Mouse (Mus musculus) MEL (cell line): ENCODE measurements at regions not wholly inside any gene's neighbourhood (a gene's known extent, or its start where the extent isn't known, plus 50 kb on each side); places are given as distances from the start of the nearest gene placed in this dataset.

ENCODE experiments used
- DNase-seq: peaks from one replicate; pipeline ENCODE4 v3.0.0; 2011; ENCODE audit warnings: low read depth, low spot score
- H3K27ac ChIP-seq: 2 replicates; pipeline ENCODE4 v1.5.1; 2012; ENCODE audit warnings: low read depth, mild to moderate bottlenecking, control low read depth, low read length, moderate library complexity; ENCODE audit not compliant: control insufficient read depth
- H3K27me3 ChIP-seq, 2 experiments: fragments of 150-350 bp in 1 of 2; sonication (generic) in 1 of 2; 2 replicates each; pipeline ENCODE4 v1.6.1; 2012; ENCODE audit warnings: low read length in 2 of 2, mild to moderate bottlenecking in 2 of 2, improper control_type of control experiment in 1 of 2, moderate library complexity in 1 of 2; ENCODE audit not compliant: insufficient read depth in 2 of 2, control insufficient read depth in 1 of 2
- H3K36me3 ChIP-seq, 2 experiments: 2 replicates each; pipeline ENCODE4 v1.6.1; 2012 to 2014; ENCODE audit warnings: low read length in 2 of 2, improper control_type of control experiment in 1 of 2, inconsistent platforms in 1 of 2, mild to moderate bottlenecking in 1 of 2; ENCODE audit not compliant: insufficient read depth in 2 of 2, control insufficient read depth in 1 of 2
- H3K4me1 ChIP-seq, 2 experiments: fragments of 150-350 bp in 1 of 2; sonication (generic) in 1 of 2; 2 replicates each; pipeline ENCODE4 v1.6.1; 2012; ENCODE audit warnings: low read length in 2 of 2, improper control_type of control experiment in 1 of 2, mild to moderate bottlenecking in 1 of 2; ENCODE audit not compliant: insufficient read depth in 2 of 2, control insufficient read depth in 1 of 2
- H3K4me3 ChIP-seq, 2 experiments: fragments of 150-350 bp in 1 of 2; sonication (generic) in 1 of 2; 2 replicates each; pipeline ENCODE4 v1.5.1; 2012; ENCODE audit warnings: low read depth in 2 of 2, low read length in 2 of 2, mild to moderate bottlenecking in 2 of 2, moderate library complexity in 2 of 2, control low read depth in 1 of 2, improper control_type of control experiment in 1 of 2; ENCODE audit not compliant: control insufficient read depth in 1 of 2, insufficient read depth in 1 of 2
- H3K79me2 ChIP-seq: 2 replicates; pipeline ENCODE4 v1.6.1; 2012; ENCODE audit warnings: mild to moderate bottlenecking, low read length, moderate library complexity; ENCODE audit not compliant: control insufficient read depth, poor library complexity, insufficient read depth
- H3K9ac ChIP-seq: 2 replicates; pipeline ENCODE4 v1.6.1; 2012; ENCODE audit warnings: low read depth, mild to moderate bottlenecking, control low read depth, low read length, moderate library complexity; ENCODE audit not compliant: control insufficient read depth, poor library complexity, severe bottlenecking
- H3K9me3 ChIP-seq: fragments of 150-350 bp; sonication (generic); replicated peaks from 2 replicates; pipeline ENCODE4 v1.6.1; 2012; ENCODE audit warnings: mild to moderate bottlenecking, low read length, improper control_type of control experiment, moderate library complexity; ENCODE audit not compliant: insufficient read depth
- CHD1 ChIP-seq: IDR thresholded peaks from 2 replicates; pipeline ENCODE4 v1.6.1; 2012; ENCODE audit warnings: low read depth, mild to moderate bottlenecking, inconsistent platforms, low read length, improper control_type of control experiment
- CTCF ChIP-seq, 3 experiments: IDR thresholded peaks in 2 of 3; conservative IDR thresholded peaks in 1 of 3; 2 replicates each; pipeline ENCODE4 v1.5.1; 2011 to 2012; ENCODE audit warnings: low read length in 3 of 3, low read depth in 2 of 3, mild to moderate bottlenecking in 2 of 3, improper control_type of control experiment in 1 of 3, inconsistent platforms in 1 of 3, mixed read lengths in 1 of 3, moderate library complexity in 1 of 3; ENCODE audit not compliant: control insufficient read depth in 1 of 3, insufficient read depth in 1 of 3, poor library complexity in 1 of 3, severe bottlenecking in 1 of 3
- E2F4 ChIP-seq: IDR thresholded peaks from 2 replicates; pipeline ENCODE4 v1.6.1; 2011; ENCODE audit warnings: low read depth, low read length, improper control_type of control experiment, borderline replicate concordance
- EP300 ChIP-seq, 2 experiments: IDR thresholded peaks; 2 replicates each; pipeline ENCODE4 v1.6.1; 2011; ENCODE audit warnings: improper control_type of control experiment in 2 of 2, low read length in 2 of 2, low read depth in 1 of 2, mild to moderate bottlenecking in 1 of 2
- GATA1 ChIP-seq: IDR thresholded peaks from 2 replicates; pipeline ENCODE4 v1.6.1; 2011; ENCODE audit warnings: low read depth, low read length, improper control_type of control experiment
- HCFC1 ChIP-seq: IDR thresholded peaks from 2 replicates; pipeline ENCODE4 v1.6.1; 2012; ENCODE audit warnings: low read depth, mild to moderate bottlenecking, inconsistent platforms, low read length, improper control_type of control experiment, moderate library complexity
- JUND ChIP-seq: IDR thresholded peaks from 2 replicates; pipeline ENCODE4 v1.6.1; 2011; ENCODE audit warnings: low read depth, mild to moderate bottlenecking, improper control_type of control experiment, low read length
- KAT2A ChIP-seq: conservative IDR thresholded peaks from 2 replicates; pipeline ENCODE4 v1.6.1; 2012; ENCODE audit warnings: low read depth, low read length, improper control_type of control experiment, inconsistent platforms
- MAFK ChIP-seq: IDR thresholded peaks from 2 replicates; pipeline ENCODE4 v1.6.1; 2011; ENCODE audit warnings: low read depth, mild to moderate bottlenecking, low read length, improper control_type of control experiment, borderline replicate concordance
- MXI1 ChIP-seq: IDR thresholded peaks from 2 replicates; pipeline ENCODE4 v1.6.1; 2011; ENCODE audit warnings: mild to moderate bottlenecking, low read depth, low read length, improper control_type of control experiment
- MYB ChIP-seq: IDR thresholded peaks from 2 replicates; pipeline ENCODE4 v1.6.1; 2011; ENCODE audit warnings: mild to moderate bottlenecking, low read depth, low read length, improper control_type of control experiment
- POLR2AphosphoS2 ChIP-seq: IDR thresholded peaks from 2 replicates; pipeline ENCODE4 v1.6.1; 2011; ENCODE audit warnings: low read length, improper control_type of control experiment
- POLR2AphosphoS5 ChIP-seq: IDR thresholded peaks from 2 replicates; pipeline ENCODE4 v1.6.1; 2012; ENCODE audit warnings: low read depth, borderline replicate concordance, mild to moderate bottlenecking, inconsistent platforms, low read length, moderate library complexity, mixed read lengths
- RAD21 ChIP-seq: IDR thresholded peaks from 2 replicates; pipeline ENCODE4 v1.6.1; 2011; ENCODE audit warnings: mild to moderate bottlenecking, low read depth, low read length, improper control_type of control experiment
- RCOR1 ChIP-seq: IDR thresholded peaks from 2 replicates; pipeline ENCODE4 v1.6.1; 2012; ENCODE audit warnings: low read depth, mild to moderate bottlenecking, inconsistent platforms, low read length, improper control_type of control experiment
- TBP ChIP-seq: IDR thresholded peaks from 2 replicates; pipeline ENCODE4 v1.8.0; 2011; ENCODE audit warnings: low read depth, low read length, improper control_type of control experiment
- TCF12 ChIP-seq: IDR thresholded peaks from 2 replicates; pipeline ENCODE4 v1.6.1; 2014; ENCODE audit warnings: low read depth, mild to moderate bottlenecking, inconsistent platforms, low read length, improper control_type of control experiment, moderate library complexity
- UBTF ChIP-seq: IDR thresholded peaks from 2 replicates; pipeline ENCODE4 v1.6.1; 2012; ENCODE audit warnings: low read depth, mild to moderate bottlenecking, inconsistent platforms, low read length, improper control_type of control experiment, moderate library complexity, borderline replicate concordance; ENCODE audit not compliant: insufficient read depth
- USF2 ChIP-seq, 2 experiments: IDR thresholded peaks; 2 replicates each; pipeline ENCODE4 v1.6.1; 2011 to 2012; ENCODE audit warnings: improper control_type of control experiment in 2 of 2, low read length in 2 of 2, borderline replicate concordance in 1 of 2, inconsistent platforms in 1 of 2, low read depth in 1 of 2, mild to moderate bottlenecking in 1 of 2; ENCODE audit not compliant: insufficient read depth in 1 of 2
- ZC3H11A ChIP-seq: IDR thresholded peaks from 2 replicates; pipeline ENCODE4 v1.6.1; 2012; ENCODE audit warnings: low read depth, mild to moderate bottlenecking, inconsistent platforms, low read length, improper control_type of control experiment
- ZKSCAN1 ChIP-seq: IDR thresholded peaks from 2 replicates; pipeline ENCODE4 v1.6.1; 2012; ENCODE audit warnings: low read depth, mild to moderate bottlenecking, inconsistent platforms, low read length, improper control_type of control experiment, moderate library complexity
- ZMIZ1 ChIP-seq: IDR thresholded peaks from 2 replicates; pipeline ENCODE4 v1.6.1; 2012; ENCODE audit warnings: low read depth, mild to moderate bottlenecking, inconsistent platforms, low read length, improper control_type of control experiment, moderate library complexity

- Histone ChIP-seq H3K36me3 (no peaks in the 10 kb centered on the region; a peak in 1 of 4 replicates), H3K4me3 (no peak overlapping the region), H3K4me1 (no peaks in the 10 kb centered on the region), H3K27ac (no peak overlapping the region), H3K79me2 (no peaks in the 10 kb centered on the region), H3K9ac (no peak overlapping the region), H3K9me3 (no peaks in the 10 kb centered on the region)
- no peak for DNase-seq
- TF ChIP-seq POLR2AphosphoS5, result no peak
- TF ChIP-seq MXI1, result no peak
- TF ChIP-seq MYB, result no peak
- TF ChIP-seq UBTF, result no peak
- no peak for TF ChIP-seq RCOR1
- no peak for TF ChIP-seq CHD1
- TF ChIP-seq RAD21, result no peak
- no peak for TF ChIP-seq JUND
- TF ChIP-seq MAFK, result no peak
- TF ChIP-seq EP300 (IDR thresholded peaks at IDR 0.05; ENCODE audit: low read depth in 1 of 2, low read length in 2 of 2), result no peak
- no peak for TF ChIP-seq KAT2A
- no peak for TF ChIP-seq POLR2AphosphoS2
- no peak for TF ChIP-seq TCF12
- no peak for TF ChIP-seq CTCF (IDR thresholded peaks at IDR 0.05 in 2 of 3, conservative IDR thresholded peaks at IDR 0.05 in 1 of 3; ENCODE audit: control insufficient read depth in 1 of 3, insufficient read depth in 1 of 3, low read depth in 2 of 3, low read length in 3 of 3, poor library complexity in 1 of 3, severe bottlenecking in 1 of 3)
- TF ChIP-seq ZMIZ1, result no peak
- TF ChIP-seq GATA1, result no peak
- TF ChIP-seq USF2 (IDR thresholded peaks at IDR 0.05; ENCODE audit: borderline replicate concordance in 1 of 2, insufficient read depth in 1 of 2, low read depth in 1 of 2, low read length in 2 of 2), result no peak
- no peak for TF ChIP-seq HCFC1
- no peak for TF ChIP-seq TBP
- TF ChIP-seq, all 39 proteins: peak for 0
- H3K27me3 ChIP-seq, result peaks cover under 1 to 3% of the 10 kb centered on the region in 2 experiments; a peak in 3 of 4 replicates
Measured at GRCm38 (mm10) chr11:19761694-19761976, 162.5 kb upstream of the Spred2 start.

DNA sequence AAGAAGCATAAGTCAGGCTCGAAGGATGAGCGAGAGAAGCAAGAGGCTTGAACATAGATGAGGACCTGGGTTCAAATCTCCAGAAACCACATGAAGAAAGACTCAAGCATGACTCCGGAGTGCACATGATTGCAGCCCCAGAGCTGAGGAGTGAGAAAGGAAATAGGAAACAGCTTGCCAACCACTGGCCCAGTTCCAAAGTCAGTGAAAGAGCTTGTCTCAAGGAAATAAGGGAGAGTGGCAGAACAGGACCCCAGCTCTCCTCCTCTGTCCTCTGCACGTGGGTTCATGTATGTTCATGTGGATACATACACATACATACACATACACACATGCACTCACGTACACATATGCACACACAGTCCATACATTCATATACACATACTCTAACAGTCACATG lies 156.9 kb upstream of the Spred2 start:
- no peak overlapping the region for H3K9ac ChIP-seq
- no peak overlapping the region for H3K27ac ChIP-seq
- H3K4me3 ChIP-seq, result no peak overlapping the region
- TF ChIP-seq ZC3H11A (no peak), E2F4 (no peak), ZKSCAN1 (no peak), POLR2AphosphoS2 (no peak), MAFK (no peak)
- no peak for DNase-seq
- H3K27me3 ChIP-seq, result peaks cover 8 to 20% of the 10 kb centered on the region in 2 experiments
- no peaks in the 10 kb centered on the region for H3K9me3 ChIP-seq
- H3K79me2 ChIP-seq, result no peaks in the 10 kb centered on the region
- no peaks in the 10 kb centered on the region for H3K36me3 ChIP-seq
- no peaks in the 10 kb centered on the region for H3K4me1 ChIP-seq
